Mouse (Mus musculus) lung, postnatal 0 days (tissue): Measurements from ENCODE around the gene Nat8f4.

Experiments
- CTCF ChIP-seq: IDR thresholded peaks from 2 replicates; pipeline ENCODE4 v1.5.1; 2016; ENCODE audit warnings: antibody characterized with exemption, mild to moderate bottlenecking
- EP300 ChIP-seq: IDR thresholded peaks from 2 replicates; pipeline ENCODE4 v1.6.1; 2016; ENCODE audit warnings: antibody characterized with exemption, mild to moderate bottlenecking, control low read depth

- TF ChIP-seq EP300 (no peak), CTCF (no peak)
These were observed 43.9 kb upstream of the Nat8f4 start for GRCm38 (mm10) chr6:85948549-85948948.
